Mouse (Mus musculus) E14TG2a.4 (cell line): ENCODE data around the gene Gm21983.

Source experiments
- CTCF ChIP-seq: conservative IDR thresholded peaks from 2 replicates; pipeline ENCODE4 v1.5.1; 2014; ENCODE audit warnings: low read length
- NANOG ChIP-seq: IDR thresholded peaks from 2 replicates; pipeline ENCODE4 v1.6.1; 2014; ENCODE audit warnings: borderline replicate concordance, low read length, mixed read lengths
- POU5F1 ChIP-seq: IDR thresholded peaks from 2 replicates; pipeline ENCODE4 v1.6.1; 2014; ENCODE audit warnings: low read length, borderline replicate concordance

DNA sequence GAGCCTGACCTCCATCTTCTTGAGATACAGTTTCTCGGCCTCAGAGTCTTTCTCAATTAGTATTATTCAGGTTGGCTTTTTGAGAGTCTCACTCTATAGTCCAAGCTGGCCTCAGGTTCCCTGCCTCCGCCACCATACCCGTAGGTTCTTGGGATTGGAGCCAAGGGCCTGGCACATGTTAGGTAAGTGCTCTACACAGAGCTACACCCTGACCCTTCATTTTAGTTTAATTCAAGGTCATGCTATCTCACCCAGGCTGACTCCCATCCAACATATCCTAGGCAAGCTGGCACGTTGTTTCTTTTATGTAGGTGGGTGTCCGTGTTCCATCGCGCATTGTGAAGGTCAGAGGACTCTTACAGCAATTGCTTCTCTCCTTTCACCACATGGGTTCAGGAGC is 6.0 kb downstream of the Gm21983 start:
- TF ChIP-seq CTCF: no peak; the same call in 1 of the 2 replicates
- TF ChIP-seq NANOG: no peak
- TF ChIP-seq POU5F1: no peak
